Mouse (Mus musculus) regulatory T cell (primary cell): ENCODE measurements at regions not wholly inside any gene's neighbourhood (a gene's known extent, or its start where the extent isn't known, plus 50 kb on each side); places are given as distances from the start of the nearest gene placed in this dataset.
"Not testable (repeated sequence)": the region's sequence is repeated elsewhere in the genome, so short reads cannot be mapped to it uniquely, and the experiment has no call there.

Experiments used
- in situ Hi-C: fragments of 300-600 bp; cut with MboI, MseI; formaldehyde crosslinking; loops from one replicate; pipeline ENCODE4 v1.15.1; 2025; ENCODE audit warnings: high pct_unique_total_duplicates

DNA sequence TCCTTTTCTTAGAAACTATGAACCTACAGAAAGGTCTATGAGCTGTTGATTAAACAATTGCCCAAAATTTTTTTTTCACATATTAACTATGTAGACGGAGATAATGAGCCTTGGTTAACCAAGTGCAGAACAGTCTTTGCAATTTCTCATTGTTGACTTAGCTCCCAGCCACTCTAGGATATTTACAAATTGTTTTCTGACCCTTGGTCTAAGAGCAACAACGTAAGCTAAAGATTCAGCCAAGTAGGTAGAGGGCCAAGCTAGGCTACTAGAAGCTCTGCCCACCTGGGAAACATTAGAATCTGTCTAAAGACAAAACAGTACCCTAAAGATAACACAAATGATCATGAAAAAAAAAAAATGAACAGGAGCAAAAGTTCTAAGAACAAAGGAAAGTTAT, 67.5 kb upstream of the Map9 start:
- in situ Hi-C loops, result no loop called here

DNA sequence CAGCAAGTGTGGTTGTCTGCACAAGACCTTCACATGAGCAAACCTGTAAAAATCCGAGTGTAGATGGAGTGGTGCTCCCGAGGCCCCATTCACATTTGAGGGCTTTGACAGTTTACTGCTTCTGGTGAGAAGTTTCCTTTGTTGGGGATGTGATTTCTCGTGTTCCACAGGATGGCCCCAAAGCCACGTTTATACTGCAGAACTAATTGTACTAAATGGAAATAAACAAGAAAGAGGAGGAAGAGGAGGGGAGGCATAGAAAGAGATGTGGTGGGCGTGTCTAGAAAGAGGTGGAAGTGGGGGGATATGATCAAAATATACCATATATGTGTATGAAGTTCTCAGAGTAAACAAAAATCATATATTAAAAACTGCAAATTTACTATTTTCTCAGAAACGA, 68.8 kb upstream of the Map9 start:
- in situ Hi-C loops, result no loop called here

DNA sequence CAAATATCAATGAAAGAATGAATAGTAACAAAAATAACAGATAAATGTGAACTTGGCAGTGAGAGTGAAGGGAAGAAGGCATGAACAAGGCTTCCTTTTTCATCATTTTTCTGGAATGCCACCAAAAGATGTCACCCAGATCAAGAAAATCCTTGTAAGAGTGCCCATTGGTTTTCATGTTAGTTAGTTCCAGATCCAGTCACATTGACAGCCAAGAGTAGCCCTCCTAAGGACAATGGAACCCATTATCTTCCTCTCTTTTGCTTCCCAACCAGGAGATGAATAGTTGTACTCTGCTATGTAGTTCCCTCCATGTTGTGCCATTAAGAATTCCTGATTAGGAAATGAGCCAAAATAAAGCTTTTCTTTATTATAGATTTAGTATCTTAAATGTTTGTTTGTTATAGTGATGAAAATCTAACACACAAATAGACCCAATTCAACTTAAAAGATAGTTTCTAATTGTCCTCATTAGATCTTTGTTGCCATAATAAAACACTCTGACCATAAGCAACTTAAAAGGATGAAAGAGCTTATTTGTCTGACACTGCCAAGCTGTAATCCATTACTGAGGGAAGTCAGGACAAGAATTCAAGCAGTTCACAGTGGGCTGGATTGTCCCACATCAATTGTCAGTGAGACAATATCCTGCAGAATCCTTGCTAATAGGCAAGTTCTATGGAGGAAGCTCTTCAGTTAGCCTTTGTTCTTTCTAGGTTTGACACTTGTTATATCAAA, 80.7 kb upstream of the Map9 start:
- in situ Hi-C loops, result no loop called here

DNA sequence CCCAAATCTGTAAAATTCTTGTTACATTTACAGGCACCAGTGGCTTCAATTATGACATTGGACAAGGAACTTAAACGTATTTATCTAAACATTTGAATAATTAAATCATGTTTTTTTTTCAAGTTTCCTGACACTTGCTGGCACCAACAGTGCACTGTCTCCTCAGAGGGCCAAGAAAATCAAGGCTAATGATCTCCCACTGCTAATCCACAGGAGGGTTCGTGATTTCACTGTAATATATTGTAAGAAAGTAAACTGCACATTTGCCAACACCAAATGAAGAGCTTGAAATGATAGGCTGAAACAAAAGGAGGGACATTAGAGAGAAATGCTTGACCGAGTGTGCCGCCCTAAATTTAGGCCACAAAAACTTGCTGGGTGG, 82.0 kb upstream of the Map9 start:
- in situ Hi-C loops, result no loop called here

DNA sequence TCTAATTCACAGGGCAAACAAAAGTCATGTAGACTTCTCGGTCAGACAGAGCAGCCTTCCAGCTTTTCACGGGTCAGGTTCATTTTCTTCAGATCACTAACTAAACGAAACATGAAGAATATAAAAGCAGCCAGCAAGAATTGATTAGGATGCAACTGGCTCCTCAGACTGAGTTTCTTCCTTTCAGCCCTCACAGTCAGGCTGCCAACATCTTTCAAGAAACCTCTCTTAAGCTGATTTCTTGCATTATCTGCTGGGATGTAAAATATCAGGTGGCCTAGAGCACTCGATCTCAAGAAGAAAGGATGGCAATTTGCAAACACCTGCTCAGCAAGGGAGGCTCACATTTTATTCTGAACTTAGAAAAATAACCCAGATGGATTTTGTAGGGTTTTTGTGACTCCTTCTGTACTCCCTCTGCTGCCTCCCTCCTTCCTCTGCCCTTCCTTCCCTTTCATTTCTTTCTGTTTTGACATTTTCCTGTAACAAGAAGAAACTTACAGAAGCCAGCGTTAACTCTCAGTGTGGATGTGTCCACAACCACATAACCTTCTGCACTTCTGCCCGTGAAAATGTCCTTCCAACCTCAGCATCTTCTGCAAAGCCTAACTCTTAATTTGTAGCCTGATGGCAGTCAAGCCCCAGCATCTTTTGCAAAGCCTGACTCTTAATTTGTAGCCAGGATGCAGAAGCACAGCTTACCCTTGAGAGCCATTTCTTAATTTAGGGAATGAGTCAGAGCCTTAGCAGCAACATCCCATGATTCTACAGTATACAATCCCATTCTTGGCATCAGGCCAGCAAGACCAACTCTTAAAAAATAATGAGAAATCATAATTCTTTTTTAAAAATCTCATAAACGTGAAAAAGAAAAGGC, 82.7 kb upstream of the Map9 start:
- in situ Hi-C loops, result no loop called here

DNA sequence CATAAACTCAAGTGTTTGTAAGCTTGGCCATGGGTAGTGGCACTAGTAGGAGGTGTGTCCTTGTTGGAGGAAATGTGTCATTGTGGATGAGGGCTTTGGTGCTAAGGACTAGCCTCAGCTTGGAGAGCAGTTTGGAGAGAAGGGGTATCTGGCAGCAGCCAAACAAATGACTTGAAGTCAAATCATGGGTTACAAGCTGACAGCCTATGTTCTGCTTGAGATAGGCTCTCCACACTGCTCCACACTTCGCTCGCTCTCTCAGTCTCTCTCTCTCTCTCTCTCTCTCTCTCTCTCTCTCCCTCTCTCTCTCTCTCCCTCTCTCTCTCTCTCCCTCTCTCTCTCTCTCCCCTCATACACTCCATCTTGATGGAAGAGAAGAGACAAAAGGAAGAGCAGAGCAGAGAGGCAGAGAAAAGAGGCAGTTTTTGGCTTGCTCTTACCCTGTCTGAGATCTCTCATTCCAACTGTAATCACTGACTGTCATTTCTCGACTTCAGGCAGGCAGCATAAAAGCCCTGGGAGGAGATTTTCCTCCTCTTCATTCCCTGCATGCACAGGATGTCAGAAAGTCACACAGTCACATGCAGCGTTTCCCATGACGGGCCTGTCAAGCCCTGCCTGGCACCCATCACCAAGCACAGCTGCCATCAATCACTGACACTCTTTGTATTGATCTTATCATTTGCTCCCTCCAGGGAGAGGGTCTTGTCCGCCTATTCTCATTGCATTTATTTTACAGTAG, 83.5 kb upstream of the Map9 start:
- in situ Hi-C loops, result no loop called here

DNA sequence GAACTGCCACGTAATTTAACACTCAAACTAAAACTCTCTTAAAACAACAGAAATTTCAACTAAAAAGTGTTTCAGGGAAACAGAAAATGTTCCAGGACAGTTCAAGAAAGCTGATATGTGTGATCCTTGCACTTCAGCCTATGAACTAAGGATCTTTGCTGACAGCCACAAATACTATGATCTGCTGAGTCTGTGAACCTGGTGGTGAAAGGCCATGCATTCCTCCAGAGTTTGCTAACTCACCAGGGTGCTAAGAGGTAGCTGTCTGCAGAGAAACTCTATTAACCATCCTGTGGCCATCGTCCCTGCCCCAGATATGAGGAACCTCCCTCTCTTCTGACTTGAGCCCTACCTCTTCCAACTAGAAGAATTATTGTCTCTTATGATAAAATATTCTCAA, 84.3 kb upstream of the Map9 start:
- in situ Hi-C loops, result not testable (repeated sequence)

DNA sequence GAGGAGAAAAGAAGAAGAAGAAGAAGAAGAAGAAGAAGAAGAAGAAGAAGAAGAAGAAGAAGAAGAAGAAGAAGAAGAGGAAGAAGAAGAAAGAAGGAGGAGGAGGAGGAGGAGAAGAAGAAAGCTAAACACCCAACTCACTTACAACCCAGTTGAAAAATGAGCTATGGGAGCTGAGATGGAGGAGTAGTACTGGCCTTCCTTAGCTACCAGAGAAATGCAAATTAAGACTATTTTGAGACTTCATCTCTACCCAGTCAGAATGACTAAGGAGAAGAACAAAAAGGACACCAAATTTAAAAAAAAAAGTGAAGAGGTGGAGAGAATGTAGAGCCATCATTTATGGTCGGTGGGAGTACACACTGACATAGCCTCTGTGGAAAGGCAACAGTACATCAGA, 85.9 kb upstream of the Map9 start:
- in situ Hi-C loops, result no loop called here

DNA sequence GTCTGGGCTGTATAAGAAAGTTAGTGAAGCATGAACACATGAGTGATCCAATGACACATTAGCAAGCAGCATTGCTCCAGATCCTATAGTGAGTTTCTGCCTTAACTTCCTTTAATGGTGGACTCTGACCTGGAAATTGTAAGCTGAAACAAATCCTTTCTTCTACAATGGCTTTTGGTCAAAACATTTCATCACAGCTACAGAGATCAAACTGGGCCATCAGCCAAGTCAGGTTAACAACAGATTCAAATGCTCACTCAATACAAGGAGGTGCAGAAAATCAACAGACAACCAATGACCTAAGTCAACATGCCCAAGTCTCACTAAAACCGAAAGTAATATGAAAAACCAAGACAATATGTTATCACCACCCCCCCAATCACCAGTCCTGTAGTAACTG, 91.9 kb upstream of the Map9 start:
- in situ Hi-C loops, result no loop called here

DNA sequence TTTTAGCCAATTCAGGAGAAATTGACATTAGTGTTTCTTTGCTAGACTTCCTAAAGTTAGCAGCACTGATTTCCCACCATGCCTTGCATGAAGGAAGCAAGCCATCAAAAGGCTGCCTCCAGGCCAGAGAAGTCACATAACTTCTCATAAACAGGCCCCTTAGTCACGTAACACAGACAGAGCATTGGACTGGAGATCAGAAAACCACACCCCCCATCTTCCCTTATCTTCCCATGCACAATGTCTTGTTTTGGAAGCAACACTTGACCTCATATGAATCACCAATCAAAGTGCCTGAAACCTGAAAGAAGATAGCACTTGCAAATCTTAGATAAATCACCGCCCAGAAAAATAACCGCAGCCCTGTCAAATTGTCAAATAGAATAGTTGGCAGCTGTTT, 95.9 kb upstream of the Map9 start:
- in situ Hi-C loops, result no loop called here

DNA sequence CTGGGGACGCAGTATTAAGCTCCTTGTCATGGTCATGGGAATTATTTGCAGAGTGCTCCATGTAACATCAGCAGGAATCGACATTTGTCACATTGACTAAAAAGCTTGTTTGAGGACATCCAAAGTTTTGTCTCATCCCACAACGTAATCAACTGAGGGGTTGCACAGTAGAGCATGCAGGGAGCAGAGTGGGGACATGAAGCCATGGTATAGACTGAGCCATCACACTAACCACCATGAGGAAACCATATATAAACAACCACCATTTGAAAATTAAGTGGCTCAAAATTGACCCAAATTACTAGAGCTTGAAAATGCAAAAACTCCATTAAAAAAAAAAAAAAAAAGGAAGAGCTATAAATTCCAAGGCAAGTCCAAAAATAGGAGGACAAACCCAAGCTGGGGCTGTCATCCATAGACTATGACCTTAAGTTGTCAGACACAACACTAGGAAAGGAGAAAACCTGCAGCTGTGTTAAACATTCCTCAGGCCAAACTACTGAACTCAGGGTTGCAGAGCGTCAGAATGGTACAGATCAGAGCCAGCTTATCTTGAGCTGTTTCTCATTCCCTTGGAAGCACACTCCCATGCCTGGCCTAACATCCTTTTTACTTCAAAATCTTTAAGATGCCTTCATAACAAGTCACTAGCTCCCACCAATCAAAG, 97.7 kb upstream of the Map9 start:
- in situ Hi-C loops, result no loop called here

DNA sequence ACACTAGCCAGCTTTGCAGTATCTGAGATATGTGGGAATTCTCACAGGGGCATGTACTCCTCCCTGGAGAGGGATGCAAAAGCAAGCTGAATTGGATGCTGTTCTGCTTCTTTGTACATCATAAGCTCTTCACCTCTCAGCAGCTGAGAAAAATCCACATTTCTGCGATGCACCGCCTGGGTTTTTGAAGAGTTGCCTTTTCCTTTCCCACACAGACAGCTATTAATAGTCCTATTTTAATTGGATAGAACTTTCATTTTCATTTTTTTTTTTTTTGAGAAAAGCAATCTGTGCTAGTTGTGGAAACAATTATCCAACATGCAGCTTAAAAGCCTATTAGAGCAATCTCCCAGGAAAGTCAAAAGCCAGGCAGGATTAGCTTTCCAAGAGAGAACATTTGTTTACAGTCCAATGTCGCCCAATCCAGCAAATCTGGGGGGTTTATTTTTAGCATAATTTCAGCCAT, 105.2 kb upstream of the Gucy1a1 start:
- in situ Hi-C loops, result no loop called here

DNA sequence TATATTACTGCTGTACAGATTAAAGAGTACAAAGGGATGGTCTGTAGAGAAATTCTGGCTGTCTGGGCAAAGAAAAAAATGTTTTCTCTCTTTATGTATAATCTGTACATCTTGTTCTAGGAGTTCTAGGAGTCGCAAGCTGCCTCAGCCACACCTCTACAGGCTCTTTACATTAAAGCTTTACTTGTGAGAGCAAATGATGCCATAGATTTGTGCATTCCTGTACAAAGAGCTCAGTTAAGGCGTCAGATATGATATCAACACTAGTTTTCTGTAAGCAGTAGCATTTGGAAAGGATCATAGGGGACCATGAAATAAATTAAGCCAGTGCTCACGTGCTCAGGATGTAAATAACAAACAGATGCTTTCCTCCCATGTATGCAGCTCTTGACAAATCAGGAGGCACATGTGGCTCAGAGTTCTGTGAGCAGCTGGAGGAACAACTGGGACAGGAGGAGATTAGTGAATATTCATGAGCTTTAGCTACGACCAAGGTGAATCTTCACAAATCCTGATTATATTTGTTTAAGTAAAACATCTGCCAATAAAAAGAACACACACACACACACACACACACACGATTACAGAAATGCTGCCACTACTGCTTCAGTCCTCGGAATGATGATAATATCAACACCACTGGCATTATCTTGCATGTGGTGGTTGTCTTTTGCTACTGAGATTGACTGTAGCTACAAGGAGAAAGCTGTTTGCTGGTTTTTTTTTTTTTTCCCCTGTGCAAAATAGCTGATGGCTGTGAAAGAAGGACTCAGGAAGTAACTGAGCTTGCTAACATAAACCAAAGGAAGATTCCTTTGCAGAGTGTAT, 104.6 kb upstream of the Gucy1a1 start:
- in situ Hi-C loops, result no loop called here

DNA sequence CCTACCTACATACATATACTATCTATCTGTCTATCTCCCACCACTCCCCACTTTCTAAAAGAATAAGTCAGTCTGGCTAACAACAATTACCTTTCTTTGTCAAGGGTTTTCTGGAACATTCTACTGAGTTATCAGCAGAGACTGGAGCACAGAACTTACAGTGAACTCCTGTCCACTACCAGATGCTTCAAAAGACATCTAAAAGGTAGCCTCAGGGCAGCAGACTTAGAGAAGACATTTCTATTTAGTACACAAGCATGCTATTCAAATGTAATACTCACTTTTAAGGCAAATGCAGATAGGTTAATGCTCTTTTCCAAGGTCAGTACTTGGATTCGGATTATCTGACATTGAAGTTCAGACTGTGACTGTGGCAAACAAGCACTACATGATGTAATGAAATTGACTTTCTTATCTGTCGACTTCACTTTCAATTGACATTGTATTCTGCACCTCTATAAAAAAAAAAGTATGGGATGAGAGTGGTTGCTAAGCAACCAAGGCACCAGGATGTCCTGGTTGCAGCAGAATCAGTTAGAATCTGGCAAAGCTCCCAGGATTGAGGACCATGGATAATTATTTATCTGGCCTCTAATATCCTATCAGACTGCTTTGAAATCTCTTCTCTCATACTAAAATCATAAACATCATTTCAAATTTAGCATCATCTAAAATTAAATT, 90.9 kb upstream of the Gucy1a1 start:
- in situ Hi-C loops, result loop anchor here (10.0 kb wide), 1 partner anchor 1898 kb away; no protein-coding TSS in a partner anchor

DNA sequence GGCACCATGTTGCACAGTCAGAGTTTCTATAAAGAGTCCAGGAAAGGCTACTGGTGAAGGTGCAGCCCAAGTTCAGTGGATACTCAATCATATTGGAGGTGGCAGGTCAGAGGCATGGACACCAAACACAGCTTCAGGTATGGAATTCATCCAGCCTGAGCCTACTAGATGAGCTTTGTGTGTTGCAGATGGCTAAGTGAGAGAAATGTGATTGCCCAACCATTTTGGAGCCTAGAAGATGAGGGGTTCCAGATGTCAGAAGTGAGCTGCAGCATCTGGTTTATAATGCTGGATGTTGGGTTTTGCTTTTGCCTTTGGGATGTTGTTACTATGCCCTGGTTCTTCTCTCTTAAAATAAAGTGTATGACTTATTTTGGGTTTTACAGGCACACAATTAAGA, 88.7 kb upstream of the Gucy1a1 start:
- in situ Hi-C loops, result loop anchor here (10.0 kb wide), 1 partner anchor 1900 kb away; no protein-coding TSS in a partner anchor

DNA sequence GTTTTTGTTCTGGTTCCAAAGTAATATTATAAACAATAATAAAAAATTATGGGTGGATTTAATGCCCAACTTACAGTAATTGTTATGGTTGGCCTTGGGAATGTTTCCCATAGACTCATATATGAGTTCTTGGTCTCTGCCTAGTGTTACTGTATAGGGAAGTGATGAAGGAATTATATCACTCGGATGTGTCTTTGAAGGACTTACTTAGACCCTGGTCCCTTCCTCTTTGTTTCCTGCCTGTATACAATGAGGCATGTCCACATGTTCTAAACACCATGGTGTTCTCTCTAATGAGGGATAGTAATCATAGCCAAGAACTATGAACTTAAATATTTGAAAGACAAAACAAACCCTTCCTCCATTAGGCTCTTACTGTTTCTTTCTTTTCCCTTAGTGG, 77.8 kb upstream of the Gucy1a1 start:
- in situ Hi-C loops, result loop anchor here (25.0 kb wide), 1 partner anchor 639 kb away; no protein-coding TSS in a partner anchor

DNA sequence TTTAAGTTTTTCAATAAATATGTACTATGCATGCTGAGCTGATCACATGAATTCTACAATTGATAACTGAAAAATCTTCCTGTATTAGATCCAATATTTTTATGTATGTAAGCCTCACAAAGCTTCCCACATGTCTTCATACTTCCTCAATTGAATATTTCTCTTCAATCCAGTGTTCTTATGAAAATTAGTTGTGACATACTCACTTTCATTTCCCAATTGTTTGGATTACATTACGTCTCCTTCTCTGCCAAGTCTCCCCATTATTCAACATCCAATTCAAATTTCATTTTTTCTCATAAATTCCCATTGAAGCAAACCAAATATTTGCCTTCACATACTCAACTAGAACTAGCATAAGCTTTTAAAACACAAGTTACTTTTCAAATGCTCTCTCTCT, 76.3 kb upstream of the Gucy1a1 start:
- in situ Hi-C loops, result loop anchor here (25.0 kb wide), 1 partner anchor 640 kb away; no protein-coding TSS in a partner anchor

DNA sequence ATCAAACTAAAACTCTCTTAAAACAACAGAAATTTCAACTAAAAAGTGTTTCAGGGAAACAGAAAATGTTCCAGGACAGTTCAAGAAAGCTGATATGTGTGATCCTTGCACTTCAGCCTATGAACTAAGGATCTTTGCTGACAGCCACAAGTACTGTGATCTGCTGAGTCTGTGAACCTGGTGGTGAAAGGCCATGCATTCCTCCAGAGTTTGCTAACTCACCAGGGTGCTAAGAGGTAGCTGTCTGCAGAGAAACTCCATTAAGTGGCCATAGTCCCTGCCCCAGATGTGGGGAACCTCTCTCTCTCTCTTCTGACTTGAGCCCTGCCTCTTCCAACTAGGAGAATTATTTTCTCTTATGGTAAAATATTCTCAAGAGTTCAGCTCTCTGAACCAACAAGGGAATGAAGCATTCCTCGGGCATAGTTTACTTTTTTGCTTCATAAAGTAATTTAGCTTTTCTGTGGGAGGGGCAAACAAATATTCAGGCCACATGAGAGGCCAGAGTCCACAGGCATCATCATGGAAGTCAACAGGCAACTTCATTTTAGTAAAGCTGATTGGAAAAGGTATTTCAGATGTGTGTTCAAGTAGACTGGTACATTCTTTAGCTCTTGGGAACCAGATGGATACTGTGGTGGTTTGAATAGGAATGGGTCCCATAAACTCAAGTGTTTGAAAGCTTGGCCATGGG, 73.8 kb upstream of the Gucy1a1 start:
- in situ Hi-C loops, result loop anchor here (25.0 kb wide), 1 partner anchor 643 kb away; no protein-coding TSS in a partner anchor
